Mouse (Mus musculus) kidney, postnatal 10 days (tissue): ENCODE results near the gene Gm4969.
"Not testable (repeated sequence)": the region's sequence is repeated elsewhere in the genome, so short reads cannot be mapped to it uniquely, and the experiment has no call there.

Experiments
- DNase-seq: peaks from one replicate; pipeline ENCODE4 v3.0.0; 2021; ENCODE audit warnings: mixed read lengths

The Gm4969 gene

GRCm38 (mm10) chr7:19092381-19093173 is 25.6 kb downstream of the Gm4969 start:
- DNase-seq = peak; percentile 82

GRCm38 (mm10) chr7:19091913-19092312 is 26.3 kb downstream of the Gm4969 start:
- no peak for DNase-seq

GRCm38 (mm10) chr7:19088813-19089212 is 29.4 kb downstream of the Gm4969 start:
- peak; percentile 83 for DNase-seq

GRCm38 (mm10) chr7:19086760-19087159 is 31.4 kb downstream of the Gm4969 start:
- DNase-seq = no peak

GRCm38 (mm10) chr7:19086042-19086441 is 32.1 kb downstream of the Gm4969 start:
- DNase-seq = peak; percentile 82

GRCm38 (mm10) chr7:19085495-19085894 is 32.7 kb downstream of the Gm4969 start:
- no peak for DNase-seq

- DNase-seq = no peak
Observed at GRCm38 (mm10) chr7:19084921-19085473, 33.2 kb downstream of the Gm4969 start.

- no peak for DNase-seq
Observed at GRCm38 (mm10) chr7:19084277-19084771, 33.8 kb downstream of the Gm4969 start.

GRCm38 (mm10) chr7:19083701-19084100 is 34.5 kb downstream of the Gm4969 start, which contains the start of gene Dmpk:
Gene Dmpk, plus strand, starts transcription at chr7:19083849.
- DNase-seq = peak; percentile 62

- DNase-seq = peak; percentile 45
Observed at GRCm38 (mm10) chr7:19083096-19083495, 35.1 kb downstream of the Gm4969 start.

GRCm38 (mm10) chr7:19082171-19082570 is 36.0 kb downstream of the Gm4969 start:
- no peak for DNase-seq

GRCm38 (mm10) chr7:19080451-19080950 is 37.7 kb downstream of the Gm4969 start:
- DNase-seq = no peak

GRCm38 (mm10) chr7:19078732-19079131 is 39.4 kb downstream of the Gm4969 start:
- DNase-seq = no peak

- no peak for DNase-seq
Observed at GRCm38 (mm10) chr7:19077761-19078160, 40.4 kb downstream of the Gm4969 start.

- peak; percentile 60 for DNase-seq
Observed at GRCm38 (mm10) chr7:19076586-19076991, 41.6 kb downstream of the Gm4969 start.

GRCm38 (mm10) chr7:19075723-19076585 is 42.2 kb downstream of the Gm4969 start, which contains the start of gene Dmwd:
Gene Dmwd, plus strand, starts transcription at chr7:19076227.
- DNase-seq = peak; percentile 98

- DNase-seq = no peak
Observed at GRCm38 (mm10) chr7:19075231-19075630, 42.9 kb downstream of the Gm4969 start.

GRCm38 (mm10) chr7:19074494-19074893 is 43.7 kb downstream of the Gm4969 start:
- no peak for DNase-seq

GRCm38 (mm10) chr7:19073504-19073903 is 44.7 kb downstream of the Gm4969 start:
- peak; percentile 68 for DNase-seq

- not testable (repeated sequence) for DNase-seq
Observed at GRCm38 (mm10) chr7:19071024-19071423, 47.1 kb downstream of the Gm4969 start.

- DNase-seq = peak; percentile 37
Observed at GRCm38 (mm10) chr7:19069500-19069899, 48.7 kb downstream of the Gm4969 start.

- peak; percentile 86 for DNase-seq
Observed at GRCm38 (mm10) chr7:19068707-19069106, 49.5 kb downstream of the Gm4969 start.

GRCm38 (mm10) chr7:19067935-19068334 is 50.2 kb downstream of the Gm4969 start:
- DNase-seq = no peak
